Mouse (Mus musculus): ENCODE measurements around the gene Ilf2. TPM values are rescaled to one million over a fixed set of nuclear protein-coding genes. Genes with fewer than 3 reads are reported as not detected.
A peak's percentile ranks its signal among the peaks of the same experiment; 100 is the strongest.

The Ilf2 gene
- polyA plus RNA-seq, 1 experiment: 50.4 TPM

DNA sequence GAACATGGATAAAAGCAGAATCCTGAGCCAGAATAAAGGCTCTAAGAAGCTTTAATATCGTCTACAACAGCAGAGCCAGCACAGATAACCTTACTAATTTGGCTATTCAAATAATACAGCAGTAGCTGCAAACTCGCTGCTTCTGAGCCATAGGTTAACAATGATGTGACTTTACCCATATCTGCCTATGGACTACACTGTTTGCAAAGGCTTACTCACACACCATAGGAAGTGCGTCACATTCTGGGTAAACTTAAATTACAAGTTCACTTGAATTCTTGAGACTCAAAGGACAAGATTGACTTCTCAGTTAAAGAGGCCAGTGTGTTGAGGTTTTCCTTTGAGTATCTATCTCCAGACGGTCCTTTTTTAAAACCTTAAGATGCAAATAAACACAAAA is 27.5 kb downstream of the Ilf2 start:
- Histone ChIP-seq H3ac (ENCODE audit: control insufficient read depth, insufficient read length) (no peak overlapping the region), H3K79me2 (ENCODE audit: control insufficient read depth, insufficient read depth) (peaks cover 55% of the 10 kb centered on the region), H3K4me3 (no peak overlapping the region), H3K4me2 (ENCODE audit: low read depth) (no peak overlapping the region), H3K36me3 (ENCODE audit: control insufficient read depth, insufficient read depth) (peaks cover 84% of the 10 kb centered on the region), H3K27me3 (ENCODE audit: control insufficient read depth, insufficient read depth, insufficient read length) (no peaks in the 10 kb centered on the region)
- TF ChIP-seq E2F4 (IDR thresholded peaks at IDR 0.05; ENCODE audit: insufficient read depth) (no peak), CEBPB (IDR thresholded peaks at IDR 0.05; ENCODE audit: insufficient read depth, poor library complexity, severe bottlenecking) (no peak), POLR2A (IDR thresholded peaks at IDR 0.05; ENCODE audit: insufficient read length, low read depth) (no peak), TCF12 (IDR thresholded peaks at IDR 0.05; ENCODE audit: insufficient read depth, poor library complexity, severe bottlenecking) (no peak), TCF3 (IDR thresholded peaks at IDR 0.05; ENCODE audit: insufficient read length, low read depth) (no peak), POLR2AphosphoS2 (IDR thresholded peaks at IDR 0.05; ENCODE audit: insufficient read length, low read depth) (no peak)

DNA sequence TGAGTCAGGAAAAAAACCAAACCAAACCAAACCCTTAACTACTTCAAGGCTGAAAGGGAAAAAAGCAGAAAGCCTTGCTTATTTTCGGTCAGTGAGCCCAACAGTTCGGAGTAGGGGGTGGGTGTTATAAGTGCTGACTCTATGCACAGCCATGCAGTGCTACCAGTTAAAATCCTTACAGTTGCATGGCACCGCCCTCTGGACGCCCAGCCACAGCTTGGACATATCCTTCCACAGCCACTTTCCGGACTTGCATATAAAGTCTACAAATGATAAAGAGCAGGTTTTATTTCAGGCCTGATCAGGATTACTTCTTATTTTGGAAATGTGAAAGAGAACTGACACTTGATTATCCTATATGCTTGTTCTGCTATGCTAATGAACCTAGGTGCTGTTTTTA is 29.3 kb downstream of the Ilf2 start:
- Histone ChIP-seq H3K4me2 (ENCODE audit: low read depth) (no peak overlapping the region), H3K4me3 (no peak overlapping the region), H3K79me2 (ENCODE audit: control insufficient read depth, insufficient read depth) (peaks cover 61% of the 10 kb centered on the region), H3K36me3 (ENCODE audit: control insufficient read depth, insufficient read depth) (peaks cover 72% of the 10 kb centered on the region), H3ac (ENCODE audit: control insufficient read depth, insufficient read length) (no peak overlapping the region), H3K27me3 (ENCODE audit: control insufficient read depth, insufficient read depth, insufficient read length) (no peaks in the 10 kb centered on the region)
- TF ChIP-seq POLR2AphosphoS2 (IDR thresholded peaks at IDR 0.05; ENCODE audit: insufficient read length, low read depth) (no peak), REST (IDR thresholded peaks at IDR 0.05; ENCODE audit: insufficient read depth, insufficient read length) (no peak), CEBPB (IDR thresholded peaks at IDR 0.05; ENCODE audit: insufficient read depth, poor library complexity, severe bottlenecking) (no peak), SRF (IDR thresholded peaks at IDR 0.05; ENCODE audit: control insufficient read depth, insufficient read length, low read depth) (no peak), MYOD1 (IDR thresholded peaks at IDR 0.05; ENCODE audit: control insufficient read depth in 1 of 3, insufficient read length in 2 of 3, low read depth in 2 of 3) (no peak)

DNA sequence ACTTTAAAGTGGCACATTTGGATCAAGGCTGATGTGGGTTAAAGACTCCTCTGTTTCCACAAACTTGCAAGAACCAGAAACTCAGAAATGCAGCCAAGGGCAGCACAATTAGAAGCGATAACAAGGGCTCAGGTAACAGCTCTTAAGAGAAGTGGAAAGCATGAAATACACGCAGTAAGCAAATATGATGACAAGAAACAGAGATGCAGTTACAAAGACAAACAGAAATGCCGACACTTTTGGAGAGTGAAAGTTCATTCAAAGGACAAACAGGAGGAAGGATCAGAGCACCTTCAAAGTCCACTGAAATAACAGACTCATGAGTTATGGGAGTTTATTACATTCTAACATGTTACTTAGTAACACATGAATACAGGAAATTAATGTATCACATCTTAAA is 30.4 kb downstream of the Ilf2 start:
- peaks cover 64% of the 10 kb centered on the region for H3K36me3 ChIP-seq (ENCODE audit: control insufficient read depth, insufficient read depth)
- H3K79me2 ChIP-seq (ENCODE audit: control insufficient read depth, insufficient read depth): peaks cover 61% of the 10 kb centered on the region
- no peaks in the 10 kb centered on the region for H3K27me3 ChIP-seq (ENCODE audit: control insufficient read depth, insufficient read depth, insufficient read length)
- TF ChIP-seq POLR2AphosphoS2 (IDR thresholded peaks at IDR 0.05; ENCODE audit: insufficient read length, low read depth) (no peak), USF1 (IDR thresholded peaks at IDR 0.05; ENCODE audit: low read depth) (no peak), MYOD1 (IDR thresholded peaks at IDR 0.05; ENCODE audit: control insufficient read depth in 1 of 3, insufficient read length in 2 of 3, low read depth in 2 of 3) (no peak), REST (IDR thresholded peaks at IDR 0.05; ENCODE audit: insufficient read depth, insufficient read length) (no peak), POLR2A (IDR thresholded peaks at IDR 0.05; ENCODE audit: insufficient read length, low read depth) (no peak), SRF (IDR thresholded peaks at IDR 0.05; ENCODE audit: control insufficient read depth, insufficient read length, low read depth) (no peak), MAX (IDR thresholded peaks at IDR 0.05; ENCODE audit: low read depth) (no peak), E2F4 (IDR thresholded peaks at IDR 0.05; ENCODE audit: insufficient read depth) (no peak)
- no peak overlapping the region for H3ac ChIP-seq (ENCODE audit: control insufficient read depth, insufficient read length)
- H3K4me3 ChIP-seq: no peak overlapping the region
- H3K4me2 ChIP-seq (ENCODE audit: low read depth): no peak overlapping the region

DNA sequence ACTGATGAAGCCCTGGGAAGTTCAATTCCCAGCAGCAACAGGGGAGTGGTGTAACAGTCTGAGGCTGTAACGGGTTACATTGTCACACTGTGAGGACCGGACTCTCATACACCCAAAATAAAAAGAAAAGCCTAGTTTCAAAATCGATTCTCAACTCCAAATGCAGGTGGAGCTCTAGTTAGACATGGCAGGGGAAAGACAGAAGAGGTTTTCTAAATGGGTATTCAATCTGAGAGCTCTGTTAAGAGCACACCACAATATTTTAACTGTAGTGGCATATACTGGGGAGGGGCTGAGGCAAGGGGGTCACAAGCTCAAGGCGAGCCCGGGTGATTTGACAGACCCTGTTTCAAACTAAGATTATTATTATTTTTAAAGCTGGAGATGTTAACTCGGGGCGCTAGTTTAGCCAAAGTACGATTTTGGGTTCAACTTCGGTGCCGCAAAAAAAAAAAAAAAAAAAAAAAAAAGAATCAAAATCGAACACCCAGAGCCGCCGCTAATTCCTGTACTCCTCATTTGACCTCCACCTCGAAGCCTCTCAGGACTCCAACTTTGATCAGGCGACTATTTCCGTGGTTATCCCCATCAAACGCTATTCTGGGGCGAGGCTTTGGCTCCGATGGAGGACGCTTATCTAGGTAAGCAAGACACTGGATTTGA is 32.5 kb downstream of the Ilf2 start:
- TF ChIP-seq MYOG (IDR thresholded peaks at IDR 0.05; ENCODE audit: control insufficient read depth in 1 of 3, insufficient read depth in 1 of 3, insufficient read length in 2 of 3, low read depth in 2 of 3): no peak
- TF ChIP-seq POLR2A (IDR thresholded peaks at IDR 0.05; ENCODE audit: insufficient read length, low read depth): no peak
- no peak for TF ChIP-seq CEBPB (IDR thresholded peaks at IDR 0.05; ENCODE audit: insufficient read depth, poor library complexity, severe bottlenecking)
- TF ChIP-seq TCF12 (IDR thresholded peaks at IDR 0.05; ENCODE audit: insufficient read depth, poor library complexity, severe bottlenecking): no peak
- no peak for TF ChIP-seq E2F4 (IDR thresholded peaks at IDR 0.05; ENCODE audit: insufficient read depth)
- TF ChIP-seq SRF (IDR thresholded peaks at IDR 0.05; ENCODE audit: control insufficient read depth, insufficient read length, low read depth): no peak
- TF ChIP-seq USF1 (IDR thresholded peaks at IDR 0.05; ENCODE audit: low read depth): no peak
- TF ChIP-seq TCF3 (IDR thresholded peaks at IDR 0.05; ENCODE audit: insufficient read length, low read depth): no peak
- no peak for TF ChIP-seq MYOD1 (IDR thresholded peaks at IDR 0.05; ENCODE audit: control insufficient read depth in 1 of 3, insufficient read length in 2 of 3, low read depth in 2 of 3)
- TF ChIP-seq POLR2AphosphoS2 (IDR thresholded peaks at IDR 0.05; ENCODE audit: insufficient read length, low read depth): no peak
- no peak for TF ChIP-seq MAX (IDR thresholded peaks at IDR 0.05; ENCODE audit: low read depth)
- no peak for TF ChIP-seq REST (IDR thresholded peaks at IDR 0.05; ENCODE audit: insufficient read depth, insufficient read length)

DNA sequence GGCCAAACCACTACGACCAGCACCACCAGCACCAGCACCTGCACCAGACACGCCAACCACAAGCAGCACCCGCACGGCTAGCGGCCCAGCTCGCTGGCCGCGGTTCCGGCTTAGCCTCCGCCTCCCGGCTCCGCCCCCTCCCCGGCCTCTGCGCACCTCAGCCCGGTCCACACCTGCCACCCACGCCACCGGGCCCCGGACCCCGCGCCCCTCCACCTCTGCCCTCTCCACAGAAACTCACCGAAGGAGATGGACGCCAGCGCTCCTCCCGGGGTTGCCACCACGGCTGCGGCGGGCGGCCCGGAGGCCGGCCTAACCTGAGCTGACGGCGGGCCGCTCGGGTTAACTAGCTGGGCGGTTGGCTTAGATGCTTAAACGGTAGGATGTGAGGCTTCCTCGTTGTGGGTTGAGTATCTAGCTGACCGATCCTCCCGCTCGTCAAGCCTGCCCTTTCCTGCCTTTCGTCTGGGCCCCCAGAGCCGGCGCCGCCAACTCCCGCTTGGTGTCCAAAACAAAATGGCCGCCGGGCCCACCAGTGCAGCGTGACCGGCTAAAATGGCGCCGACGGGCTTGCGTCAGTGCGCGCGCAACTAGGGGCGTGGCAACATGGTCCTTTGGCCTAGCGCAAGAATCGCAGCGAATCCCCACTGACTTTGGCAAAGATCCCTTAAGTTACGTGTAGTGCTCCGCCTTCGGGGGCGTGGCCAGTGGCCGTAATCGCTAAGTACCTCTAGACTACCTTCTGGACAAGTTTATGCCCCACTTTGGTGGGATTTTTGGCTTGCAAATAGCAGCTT is 33.2 kb downstream of the Ilf2 start, which contains the start of gene Chtop:
Chtop (minus strand) TSS at position 549 of the 797 bp plus-strand sequence.
- peak within 1 kb of the TSS; percentile 65 for H3ac ChIP-seq (ENCODE audit: control insufficient read depth, insufficient read length)
- peaks cover 49% of the 10 kb centered on the region for H3K79me2 ChIP-seq (ENCODE audit: control insufficient read depth, insufficient read depth)
- no peaks in the 10 kb centered on the region for H3K27me3 ChIP-seq (ENCODE audit: control insufficient read depth, insufficient read depth, insufficient read length)
- peak within 1 kb of the TSS; percentile 91 for H3K4me3 ChIP-seq
- TF ChIP-seq TCF3 (IDR thresholded peaks at IDR 0.05; ENCODE audit: insufficient read length, low read depth) (no peak), CEBPB (IDR thresholded peaks at IDR 0.05; ENCODE audit: insufficient read depth, poor library complexity, severe bottlenecking) (no peak), MYOD1 (IDR thresholded peaks at IDR 0.05; ENCODE audit: control insufficient read depth in 1 of 3, insufficient read length in 2 of 3, low read depth in 2 of 3) (peak in 1 of 3 experiments; percentile 15), MAX (IDR thresholded peaks at IDR 0.05; ENCODE audit: low read depth) (no peak), POLR2AphosphoS2 (IDR thresholded peaks at IDR 0.05; ENCODE audit: insufficient read length, low read depth) (peak; percentile 97), E2F4 (IDR thresholded peaks at IDR 0.05; ENCODE audit: insufficient read depth) (peak; percentile 38), USF1 (IDR thresholded peaks at IDR 0.05; ENCODE audit: low read depth) (no peak), POLR2A (IDR thresholded peaks at IDR 0.05; ENCODE audit: insufficient read length, low read depth) (peak; percentile 76), REST (IDR thresholded peaks at IDR 0.05; ENCODE audit: insufficient read depth, insufficient read length) (no peak), TCF12 (IDR thresholded peaks at IDR 0.05; ENCODE audit: insufficient read depth, poor library complexity, severe bottlenecking) (no peak), MYOG (IDR thresholded peaks at IDR 0.05; ENCODE audit: control insufficient read depth in 1 of 3, insufficient read depth in 1 of 3, insufficient read length in 2 of 3, low read depth in 2 of 3) (peak in 1 of 3 experiments; percentile 62), SRF (IDR thresholded peaks at IDR 0.05; ENCODE audit: control insufficient read depth, insufficient read length, low read depth) (peak; percentile 58)
- H3K36me3 ChIP-seq (ENCODE audit: control insufficient read depth, insufficient read depth): peaks cover 36% of the 10 kb centered on the region
- peak within 1 kb of the TSS; percentile 92 for H3K4me2 ChIP-seq (ENCODE audit: low read depth)

More for the DNA sequence above, 32.5 kb downstream of the Ilf2 start:
- Histone ChIP-seq H3K36me3 (ENCODE audit: control insufficient read depth, insufficient read depth) (peaks cover 43% of the 10 kb centered on the region), H3K79me2 (ENCODE audit: control insufficient read depth, insufficient read depth) (peaks cover 56% of the 10 kb centered on the region), H3K27me3 (ENCODE audit: control insufficient read depth, insufficient read depth, insufficient read length) (no peaks in the 10 kb centered on the region), H3K4me3 (peak overlapping the region; percentile 91), H3K4me2 (ENCODE audit: low read depth) (peak overlapping the region; percentile 89), H3ac (ENCODE audit: control insufficient read depth, insufficient read length) (peak overlapping the region; percentile 65)
